9 mouse cellular contexts compared by ENCODE assay signal in the genomic region with DNA sequence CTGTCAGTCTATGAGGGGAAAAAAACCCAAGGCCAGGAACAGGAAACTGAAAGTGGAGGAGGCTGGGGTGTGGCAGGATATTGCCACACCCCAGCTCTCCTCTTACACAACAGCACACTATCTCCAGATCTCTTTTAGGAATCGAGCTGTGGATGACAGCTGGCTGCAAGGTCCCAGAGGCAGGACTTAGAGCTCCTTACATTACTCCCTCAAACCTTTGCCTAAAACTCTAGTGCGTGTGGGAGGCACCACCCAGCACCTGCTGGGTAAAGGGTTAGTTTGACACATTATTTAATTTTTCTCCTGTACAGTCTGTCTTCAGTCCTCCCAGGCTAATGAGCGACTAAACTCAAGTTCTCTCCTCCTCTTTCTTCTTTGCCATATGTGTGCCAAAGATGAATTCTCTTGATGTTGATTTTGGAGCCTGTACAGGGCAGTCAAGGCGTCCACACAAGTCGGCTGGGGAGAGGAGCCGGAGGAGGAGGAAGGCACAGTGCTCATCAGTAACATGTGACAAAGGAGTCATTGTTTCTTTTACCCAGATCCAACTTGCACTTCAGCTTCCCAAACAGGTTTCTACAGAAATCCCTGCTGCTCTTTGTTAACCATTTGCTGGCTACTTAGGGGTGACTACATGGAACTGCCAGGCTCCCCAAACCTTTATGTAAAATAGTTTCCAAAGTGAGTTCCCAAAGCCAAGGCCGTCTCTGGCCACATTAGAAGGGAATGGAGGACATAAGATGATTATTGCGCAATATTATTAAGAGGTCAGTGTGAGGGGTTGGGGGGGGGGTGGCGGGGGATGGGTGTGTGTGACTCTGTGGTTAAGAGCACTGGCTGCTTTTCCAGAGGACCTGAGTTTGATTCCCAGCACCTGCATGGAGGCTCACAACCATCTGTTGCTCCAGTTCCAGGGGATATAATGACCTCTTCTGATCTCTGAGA. TPM values are rescaled to one million over a fixed set of nuclear protein-coding genes. Genes with fewer than 3 reads are reported as not detected.
DNase-seq lines count a peak whose midpoint lies in the region; ATAC-seq and TF ChIP-seq lines count a peak whose summit lies in the region.
"Had no signal": no experiment of that assay in that cellular context is flagged by ENCODE, and none has a peak within 500 bp of the region (broad histone marks: within the 10 kb centered on the region; RNA-seq: fewer than 3 reads in every experiment).

No protein-coding gene starts in this region.

- no peaks in the 10 kb centered on the region for H3K9me3 ChIP-seq in embryonic facial prominence, embryonic 13.5 days
- no peaks in the 10 kb centered on the region for H3K9me3 ChIP-seq in embryonic facial prominence, embryonic 10.5 days

- TF ChIP-seq CTCF in small intestine, adult 2 months (IDR thresholded peaks at IDR 0.05; ENCODE audit: extremely low read depth, insufficient read length, insufficient replicate concordance, low read depth, low read length) = no peak

- peaks cover 14% of the 10 kb centered on the region; the same call in 1 of the 2 replicates for H3K4me1 ChIP-seq in embryonic facial prominence, embryonic 13.5 days
- peaks cover 31% of the 10 kb centered on the region for H3K4me1 ChIP-seq in embryonic facial prominence, embryonic 10.5 days
- H3K4me1 ChIP-seq in small intestine, adult 2 months (ENCODE audit: control insufficient read depth, insufficient read depth, insufficient read length, low read length) = peaks cover 22% of the 10 kb centered on the region

- 44% methylated on average over 9 of the region's 9 CpGs for WGBS in embryonic facial prominence, embryonic 13.5 days
- WGBS in embryonic facial prominence, embryonic 10.5 days = 52% methylated on average over 9 of the region's 9 CpGs
- WGBS in small intestine, adult 2 months = 38% methylated on average over 9 of the region's 9 CpGs

- 0 out of 2 replicates have a peak overlapping the region, but pooled peaks have one; percentile 27 for H3K9ac ChIP-seq in embryonic facial prominence, embryonic 13.5 days

- no peaks in the 10 kb centered on the region for H3K36me3 ChIP-seq in embryonic facial prominence, embryonic 13.5 days
- no peaks in the 10 kb centered on the region for H3K36me3 ChIP-seq in embryonic facial prominence, embryonic 10.5 days (replicated peaks)
- no peaks in the 10 kb centered on the region for H3K36me3 ChIP-seq in small intestine, adult 2 months (ENCODE audit: control insufficient read depth, insufficient read depth, low read length)

- TF ChIP-seq POLR2A in small intestine, adult 2 months (IDR thresholded peaks at IDR 0.05; ENCODE audit: low read depth, low read length) = no peak; the same call in 1 of the 2 replicates

- 0 out of 2 replicates have a peak overlapping the region, but pooled peaks have one; percentile 11 for H3K4me2 ChIP-seq in embryonic facial prominence, embryonic 13.5 days

- H3K27me3 ChIP-seq in embryonic facial prominence, embryonic 13.5 days = no peaks in the 10 kb centered on the region
- no peaks in the 10 kb centered on the region for H3K27me3 ChIP-seq in embryonic facial prominence, embryonic 10.5 days (replicated peaks; ENCODE audit: low read depth, poor library complexity, severe bottlenecking)
- H3K27me3 ChIP-seq in small intestine, adult 2 months (ENCODE audit: control insufficient read depth, insufficient read depth, low read length) = no peaks in the 10 kb centered on the region

- H3K27ac ChIP-seq in embryonic facial prominence, embryonic 13.5 days = peak overlapping the region; percentile 51
- no peak overlapping the region for H3K27ac ChIP-seq in embryonic facial prominence, embryonic 10.5 days (replicated peaks)
- peak overlapping the region; percentile 88 for H3K27ac ChIP-seq in small intestine, adult 2 months (ENCODE audit: insufficient read depth, low read depth, low read length)

- H3K4me3 ChIP-seq in embryonic facial prominence, embryonic 13.5 days = no peak overlapping the region
- no peak overlapping the region for H3K4me3 ChIP-seq in embryonic facial prominence, embryonic 10.5 days
- no peak overlapping the region for H3K4me3 ChIP-seq in small intestine, adult 2 months (ENCODE audit: low read depth, low read length)

- DNase-seq in embryonic facial prominence, embryonic 10.5 days (ENCODE audit: low spot score) = no peak
- peak; percentile 55 to 58 for DNase-seq in heart, adult 9 months (ENCODE audit: low spot score in 2 of 2)
- peak; percentile 48 for DNase-seq in liver
- no peak for DNase-seq in right cerebral cortex, postnatal 4 days
- DNase-seq in yolk sac, embryonic 10.5 days (ENCODE audit: low spot score) = no peak

- no peak for ATAC-seq in embryonic facial prominence, embryonic 13.5 days (ENCODE audit: insufficient number of reproducible peaks, insufficient read depth, low FRiP score, low TSS enrichment, low read depth)
- ATAC-seq in CD4-positive, CD25-positive, alpha-beta regulatory T cell, adult 4 months = peak; percentile 69

RNA-seq across cellular contexts. Expression of a gene that starts 3.6 kb away (rescaled TPM):
- 3.9 and 4.3 TPM in 2 replicates for polyA plus RNA-seq in embryonic facial prominence, embryonic 13.5 days (2015; fragmentation: Nextera tagmentation; extraction: Ambion mirVana)
- 4.8 and 5.0 TPM in 2 replicates for polyA plus RNA-seq in embryonic facial prominence, embryonic 10.5 days (2016; fragmentation: Nextera tagmentation; extraction: Ambion mirVana)
- polyA plus RNA-seq in CD4-positive, CD25-positive, alpha-beta regulatory T cell, adult 4 months (2017; shearing (Covaris generic)) = 10 to 100 TPM; 31.2 to 45.1 TPM
- polyA plus RNA-seq in small intestine, adult 2 months (2012; rRNA removed) = 0.98 and 5.4 TPM in 2 replicates

RNA-seq across cellular contexts. Expression of a gene that starts 8.7 kb away (rescaled TPM):
- 18.8 and 21.6 TPM in 2 replicates for polyA plus RNA-seq in embryonic facial prominence, embryonic 13.5 days (2015; fragmentation: Nextera tagmentation; extraction: Ambion mirVana)
- polyA plus RNA-seq in embryonic facial prominence, embryonic 10.5 days (2016; fragmentation: Nextera tagmentation; extraction: Ambion mirVana) = 1.8 and 2.3 TPM in 2 replicates
- 1,000 to 10,000 TPM in 1 of 2 experiments, 100 to 1,000 TPM in 1; 829 to 1,151 TPM for polyA plus RNA-seq in CD4-positive, CD25-positive, alpha-beta regulatory T cell, adult 4 months (2017; shearing (Covaris generic))
- polyA plus RNA-seq in small intestine, adult 2 months (2012; rRNA removed) = 268 and 784 TPM in 2 replicates

RNA-seq across cellular contexts. Expression of a gene that starts 18.6 kb away (rescaled TPM):
- polyA plus RNA-seq in embryonic facial prominence, embryonic 13.5 days (2015; fragmentation: Nextera tagmentation; extraction: Ambion mirVana) = 20.1 and 21.0 TPM in 2 replicates
- 7.4 and 9.0 TPM in 2 replicates for polyA plus RNA-seq in embryonic facial prominence, embryonic 10.5 days (2016; fragmentation: Nextera tagmentation; extraction: Ambion mirVana)
- polyA plus RNA-seq in CD4-positive, CD25-positive, alpha-beta regulatory T cell, adult 4 months (2017; shearing (Covaris generic)) = 100 to 1,000 TPM; 407 to 526 TPM
- 32.0 and 60.5 TPM in 2 replicates for polyA plus RNA-seq in small intestine, adult 2 months (2012; rRNA removed)

RNA-seq across cellular contexts. Expression of a gene that starts 18.8 kb away (rescaled TPM):
- polyA plus RNA-seq in embryonic facial prominence, embryonic 13.5 days (2015; fragmentation: Nextera tagmentation; extraction: Ambion mirVana) = not detected in 2 replicates
- polyA plus RNA-seq in embryonic facial prominence, embryonic 10.5 days (2016; fragmentation: Nextera tagmentation; extraction: Ambion mirVana) = not detected in 2 replicates
- under 1 TPM in 1 of 2 experiments, not detected in 1; 0.66 TPM for polyA plus RNA-seq in CD4-positive, CD25-positive, alpha-beta regulatory T cell, adult 4 months (2017; shearing (Covaris generic))
- polyA plus RNA-seq in small intestine, adult 2 months (2012; rRNA removed) = not detected in 2 replicates
- polyA plus RNA-seq: limb, embryonic 11.5 days had no signal

RNA-seq across cellular contexts. Expression of a gene that starts 34.2 kb away (rescaled TPM):
- not detected in 2 replicates for polyA plus RNA-seq in embryonic facial prominence, embryonic 13.5 days (2015; fragmentation: Nextera tagmentation; extraction: Ambion mirVana)
- not detected in 2 replicates for polyA plus RNA-seq in embryonic facial prominence, embryonic 10.5 days (2016; fragmentation: Nextera tagmentation; extraction: Ambion mirVana)
- not detected for polyA plus RNA-seq in CD4-positive, CD25-positive, alpha-beta regulatory T cell, adult 4 months (2017; shearing (Covaris generic))
- polyA plus RNA-seq in small intestine, adult 2 months (2012; rRNA removed) = 70.6 and 179 TPM in 2 replicates
- polyA plus RNA-seq: limb, embryonic 11.5 days had no signal

Comparison
In these comparisons a context has a peak if more than half of its experiments do, and no peak if none do; other contexts are left out.
1. DNase-seq: peak in heart, adult 9 months (2 of 2) and liver (single experiment); none in embryonic facial prominence, embryonic 10.5 days (single experiment), right cerebral cortex, postnatal 4 days (single experiment) and yolk sac, embryonic 10.5 days (single experiment).
2. RNA of a gene that starts 8.7 kb away (polyA plus RNA-seq): 829 to 1,151 TPM in CD4-positive, CD25-positive, alpha-beta regulatory T cell, adult 4 months and 268 to 784 TPM in small intestine, adult 2 months; 18.8 to 21.6 TPM in embryonic facial prominence, embryonic 13.5 days and 1.8 to 2.3 TPM in embryonic facial prominence, embryonic 10.5 days; every median in the first group is over 10 times any median in the second.